Mouse (Mus musculus): ENCODE results near the gene Taf5l.

The Taf5l gene

GRCm38 (mm10) chr8:123960556-123960955 is 60.6 kb downstream of the Taf5l start:
- WGBS = 60% methylated on average over 5 of the region's 5 CpGs

- 75% methylated on average over 9 of the region's 9 CpGs for WGBS
Observed at GRCm38 (mm10) chr8:123960056-123960455, 61.1 kb downstream of the Taf5l start.

- WGBS = 84% methylated on average over 6 of the region's 6 CpGs
Observed at GRCm38 (mm10) chr8:123959473-123959872, 61.7 kb downstream of the Taf5l start.

- 33% methylated on average over 17 of the region's 17 CpGs for WGBS
Observed at GRCm38 (mm10) chr8:123958130-123958529, 63.1 kb downstream of the Taf5l start.

GRCm38 (mm10) chr8:123954246-123954645 is 67.0 kb downstream of the Taf5l start:
- 89% methylated on average over 8 of the region's 8 CpGs for WGBS

- WGBS = 90% methylated on average over 8 of the region's 8 CpGs
Observed at GRCm38 (mm10) chr8:123953686-123954085, 67.5 kb downstream of the Taf5l start.

GRCm38 (mm10) chr8:123950077-123950802 is 71.0 kb downstream of the Taf5l start:
- WGBS = 37% methylated on average over 10 of the region's 10 CpGs

GRCm38 (mm10) chr8:123949686-123949986 is 71.6 kb downstream of the Taf5l start:
- 1% methylated on average over 10 of the region's 10 CpGs for WGBS

- under 1% methylated on average over 77 of the region's 77 CpGs for WGBS
Observed at GRCm38 (mm10) chr8:123948942-123949685, 72.1 kb downstream of the Taf5l start, which contains the start of gene Nup133. TSS of gene Nup133 (minus strand) at chr8:123949265.

Data from cerebral cortex, adult 2 months (tissue).